Mouse (Mus musculus) kidney, adult 2 months (tissue): ENCODE results near the gene Rhbdf1. TPM values are rescaled to one million over a fixed set of nuclear protein-coding genes. Genes with fewer than 3 reads are reported as not detected.

Source experiments
- DNase-seq: peaks from one replicate; pipeline ENCODE4 v3.0.0; 2021
- H3K27ac ChIP-seq: fragments of 200-500 bp; 2 replicates; pipeline ENCODE4 v1.5.1; 2012; ENCODE audit warnings: low read depth, low read length, control low read depth, inconsistent platforms; ENCODE audit not compliant: insufficient read depth
- H3K27me3 ChIP-seq: fragments of 200-500 bp; replicated peaks from 2 replicates; pipeline ENCODE4 v1.6.1; 2012; ENCODE audit warnings: mild to moderate bottlenecking, moderate library complexity, low read length, inconsistent platforms; ENCODE audit not compliant: control insufficient read depth, insufficient read depth
- H3K36me3 ChIP-seq: fragments of 200-500 bp; 2 replicates; pipeline ENCODE4 v1.6.1; 2012; ENCODE audit warnings: mild to moderate bottlenecking, moderate library complexity, low read length, inconsistent platforms; ENCODE audit not compliant: control insufficient read depth, insufficient read depth
- H3K4me1 ChIP-seq: fragments of 200-500 bp; 2 replicates; pipeline ENCODE4 v1.6.1; 2011; ENCODE audit warnings: low read length; ENCODE audit not compliant: control insufficient read depth, insufficient read depth
- H3K4me3 ChIP-seq: fragments of 200-500 bp; 2 replicates; pipeline ENCODE4 v1.5.1; 2011; ENCODE audit warnings: mild to moderate bottlenecking, low read depth, low read length, control low read depth; ENCODE audit not compliant: insufficient read depth
- CTCF ChIP-seq: fragments of 200-500 bp; conservative IDR thresholded peaks from 2 replicates; pipeline ENCODE4 v1.5.1; 2011; ENCODE audit warnings: low read depth, mild to moderate bottlenecking, control low read depth, low read length, moderate library complexity, mixed read lengths; ENCODE audit not compliant: insufficient read depth, insufficient read length
- POLR2A ChIP-seq: fragments of 200-500 bp; IDR thresholded peaks from one replicate; pipeline ENCODE4 v1.6.1; 2011; ENCODE audit warnings: low read depth, low read length, control low read depth
- WGBS: fragments of 180-500 bp; shearing (Covaris S2); methylation state at CpG from one replicate; pipeline ENCODE4 v1.1.7; 2018; 5-methylcytosine and 5-hydroxymethylcytosine counted together
- polyA plus RNA-seq: library from polyadenylated mRNA; depleted of rRNA; stranded (reverse); fragments of >200 nt; gene quantifications from 2 replicates; pipeline ENCODE4 v1.2.3, GENCODE M21; 2012

The Rhbdf1 gene
- polyA plus RNA-seq, 1 experiment = 81.7 TPM

GRCm38 (mm10) chr11:32232848-32233247, 10.7 kb upstream of the Rhbdf1 start:
- H3K27ac ChIP-seq = no peak overlapping the region
- WGBS = 80% methylated on average over 10 of the region's 10 CpGs
- H3K36me3 ChIP-seq = no peaks in the 10 kb centered on the region

DNA sequence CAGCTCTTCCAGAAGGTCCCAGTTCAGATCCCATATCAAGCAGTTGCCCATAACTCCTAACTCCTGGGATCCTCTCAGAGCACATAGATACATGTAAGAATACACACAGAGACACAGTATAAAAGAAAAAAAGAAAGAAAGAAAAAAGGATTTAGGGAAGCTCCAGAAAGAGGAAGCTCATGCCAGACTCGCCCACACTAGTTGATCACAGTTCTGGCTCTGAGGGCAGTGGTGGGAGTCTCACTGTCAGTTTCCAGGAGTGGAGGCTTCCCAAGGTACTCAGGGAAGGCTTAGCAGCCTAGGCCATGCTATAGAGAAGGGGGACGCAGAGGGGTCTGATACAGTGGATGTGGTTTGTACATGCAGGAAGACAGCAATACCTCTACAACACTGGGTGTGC, 9.0 kb upstream of the Rhbdf1 start:
- peaks cover 11% of the 10 kb centered on the region for H3K4me1 ChIP-seq
- H3K4me3 ChIP-seq = no peak overlapping the region
- DNase-seq = no peak
- H3K27ac ChIP-seq = no peak overlapping the region
- H3K36me3 ChIP-seq = no peaks in the 10 kb centered on the region
- no peak for TF ChIP-seq CTCF
- TF ChIP-seq POLR2A = no peak
- H3K27me3 ChIP-seq = no peaks in the 10 kb centered on the region
- WGBS = 95% methylated on average over 2 of the region's 2 CpGs

More at GRCm38 (mm10) chr11:32232848-32233247, 10.7 kb upstream of the Rhbdf1 start:
- TF ChIP-seq POLR2A (no peak), CTCF (no peak)
- Histone ChIP-seq H3K4me1 (peaks cover 19% of the 10 kb centered on the region), H3K4me3 (no peak overlapping the region), H3K27me3 (no peaks in the 10 kb centered on the region)
- DNase-seq = no peak

DNA sequence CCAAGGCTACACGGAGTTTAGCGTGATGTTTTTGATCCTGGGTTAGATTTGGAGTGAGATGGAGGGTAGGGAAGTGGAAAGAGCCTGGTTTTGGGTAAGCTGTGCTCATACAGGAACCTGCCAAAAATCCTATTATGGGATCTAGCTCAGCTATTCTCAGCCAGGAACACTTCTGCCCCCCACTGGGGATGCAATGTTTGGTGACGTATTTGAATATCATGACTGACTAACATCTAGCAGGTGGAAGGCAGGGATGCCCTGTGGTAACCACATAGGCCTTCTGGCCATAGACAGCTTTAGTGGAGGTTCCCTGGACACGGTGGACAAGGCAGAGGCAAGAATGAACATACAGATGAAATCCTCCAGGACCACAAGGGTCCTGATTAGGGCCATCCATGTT, 8.1 kb upstream of the Rhbdf1 start:
- Histone ChIP-seq H3K36me3 (no peaks in the 10 kb centered on the region), H3K27me3 (no peaks in the 10 kb centered on the region)
- no peak for DNase-seq

DNA sequence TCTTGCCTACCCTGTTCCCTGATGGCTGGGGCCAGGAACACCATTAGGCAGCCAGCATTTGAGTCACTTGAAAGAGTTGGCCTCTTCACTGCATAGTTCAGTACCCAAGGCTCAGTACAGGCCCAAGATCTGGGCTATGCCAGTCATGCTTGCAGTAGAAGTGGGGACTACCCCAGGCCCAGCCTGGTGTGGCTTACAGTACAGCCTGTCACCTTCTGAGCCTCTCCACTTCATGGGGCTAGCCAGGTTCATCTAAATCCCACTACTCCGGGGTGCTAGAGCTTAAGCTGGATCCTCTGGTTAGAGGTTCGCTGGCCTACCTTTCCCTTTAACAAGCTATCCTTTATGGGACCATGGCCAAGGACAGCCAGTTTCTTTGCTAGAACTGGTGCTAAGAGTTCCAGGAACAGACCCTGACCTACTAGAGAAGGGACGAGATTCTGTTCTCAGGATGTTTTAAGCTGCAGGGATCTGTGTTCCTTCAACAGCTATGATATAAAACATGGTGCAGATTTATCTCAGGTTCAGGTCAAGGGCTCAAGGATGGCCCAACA, 6.3 kb upstream of the Rhbdf1 start:
- Histone ChIP-seq H3K27me3 (no peaks in the 10 kb centered on the region), H3K36me3 (no peaks in the 10 kb centered on the region), H3K4me3 (no peak overlapping the region), H3K4me1 (peaks cover 29% of the 10 kb centered on the region), H3K27ac (no peak overlapping the region)
- WGBS = 78% methylated on average over 3 of the region's 3 CpGs
- TF ChIP-seq POLR2A (no peak), CTCF (no peak)
- DNase-seq = no peak

More for the DNA sequence above, 8.1 kb upstream of the Rhbdf1 start:
- peaks cover 16% of the 10 kb centered on the region for H3K4me1 ChIP-seq
- TF ChIP-seq CTCF (no peak), POLR2A (no peak)
- H3K4me3 ChIP-seq = no peak overlapping the region
- WGBS = 82% methylated on average over 4 of the region's 4 CpGs
- no peak overlapping the region for H3K27ac ChIP-seq

- Histone ChIP-seq H3K27ac (no peak overlapping the region), H3K4me1 (peaks cover 34% of the 10 kb centered on the region), H3K27me3 (no peaks in the 10 kb centered on the region), H3K36me3 (no peaks in the 10 kb centered on the region), H3K4me3 (no peak overlapping the region)
- 89% methylated on average over 9 of the region's 9 CpGs for WGBS
- no peak for DNase-seq
- no peak for TF ChIP-seq POLR2A
Measured at GRCm38 (mm10) chr11:32227555-32227954, 5.5 kb upstream of the Rhbdf1 start.

- H3K4me3 ChIP-seq = peak overlapping the region; percentile 71
- no peaks in the 10 kb centered on the region for H3K36me3 ChIP-seq
- no peak for TF ChIP-seq CTCF
- TF ChIP-seq POLR2A = no peak
- no peaks in the 10 kb centered on the region for H3K27me3 ChIP-seq
- H3K27ac ChIP-seq = peak overlapping the region; percentile 87; the same call in 1 of the 2 replicates
- DNase-seq = no peak
- WGBS = 12% methylated on average over 1 of the region's 1 CpGs
- H3K4me1 ChIP-seq = peaks cover 37% of the 10 kb centered on the region
Measured at GRCm38 (mm10) chr11:32227041-32227440, 4.9 kb upstream of the Rhbdf1 start.

- H3K4me3 ChIP-seq = peak within 1 kb of the TSS; percentile 71
- TF ChIP-seq CTCF (no peak), POLR2A (peak; percentile 78)
- 3% methylated on average over 47 of the region's 47 CpGs for WGBS
- H3K4me1 ChIP-seq = peaks cover 37% of the 10 kb centered on the region
- no peaks in the 10 kb centered on the region for H3K36me3 ChIP-seq
- peak within 1 kb of the TSS; percentile 87 for H3K27ac ChIP-seq
- H3K27me3 ChIP-seq = no peaks in the 10 kb centered on the region
- peak; percentile 93 for DNase-seq
Measured at GRCm38 (mm10) chr11:32226124-32226871, 4.2 kb upstream of the Rhbdf1 start, which contains the start of gene Mpg. TSS of gene Mpg (plus strand) at chr11:32226505.
